Mouse (Mus musculus) lung, adult 2 months (tissue): ENCODE measurements around the gene Ddx52. TPM values are rescaled to one million over a fixed set of nuclear protein-coding genes. Genes with fewer than 3 reads are reported as not detected.

Experiments
- DNase-seq: peaks from one replicate; pipeline ENCODE4 v3.0.0; 2022
- H3K4me1 ChIP-seq: fragments of 200-500 bp; 2 replicates; pipeline ENCODE4 v1.6.1; 2011; ENCODE audit warnings: low read length; ENCODE audit not compliant: control insufficient read depth, insufficient read depth
- H3K4me3 ChIP-seq: fragments of 200-500 bp; replicated peaks from 2 replicates; pipeline ENCODE3; 2011; ENCODE audit warnings: low read depth, mild to moderate bottlenecking, control low read depth, low read length; ENCODE audit errors: extremely low read depth
- CTCF ChIP-seq: fragments of 200-500 bp; IDR thresholded peaks from 2 replicates; pipeline ENCODE4 v1.5.1; 2011; ENCODE audit warnings: mild to moderate bottlenecking, low read length, control low read depth; ENCODE audit not compliant: insufficient read depth
- POLR2A ChIP-seq: fragments of 200-500 bp; IDR thresholded peaks from 2 replicates; pipeline ENCODE4 v1.6.1; 2011; ENCODE audit warnings: low read depth, mild to moderate bottlenecking, control low read depth, low read length, borderline replicate concordance; ENCODE audit errors: extremely low read depth
- WGBS: fragments of 180-500 bp; shearing (Covaris S2); methylation state at CpG from one replicate; pipeline ENCODE4 v1.1.7; 2018; 5-methylcytosine and 5-hydroxymethylcytosine counted together
- polyA plus RNA-seq: library from polyadenylated mRNA; depleted of rRNA; stranded (reverse); fragments of >200 nt; gene quantifications from 2 replicates; pipeline ENCODE4 v1.2.3, GENCODE M21; 2012; rRNA removed

Ddx52 gene
- 2.7 and 4.9 TPM in 2 replicates for polyA plus RNA-seq

DNA sequence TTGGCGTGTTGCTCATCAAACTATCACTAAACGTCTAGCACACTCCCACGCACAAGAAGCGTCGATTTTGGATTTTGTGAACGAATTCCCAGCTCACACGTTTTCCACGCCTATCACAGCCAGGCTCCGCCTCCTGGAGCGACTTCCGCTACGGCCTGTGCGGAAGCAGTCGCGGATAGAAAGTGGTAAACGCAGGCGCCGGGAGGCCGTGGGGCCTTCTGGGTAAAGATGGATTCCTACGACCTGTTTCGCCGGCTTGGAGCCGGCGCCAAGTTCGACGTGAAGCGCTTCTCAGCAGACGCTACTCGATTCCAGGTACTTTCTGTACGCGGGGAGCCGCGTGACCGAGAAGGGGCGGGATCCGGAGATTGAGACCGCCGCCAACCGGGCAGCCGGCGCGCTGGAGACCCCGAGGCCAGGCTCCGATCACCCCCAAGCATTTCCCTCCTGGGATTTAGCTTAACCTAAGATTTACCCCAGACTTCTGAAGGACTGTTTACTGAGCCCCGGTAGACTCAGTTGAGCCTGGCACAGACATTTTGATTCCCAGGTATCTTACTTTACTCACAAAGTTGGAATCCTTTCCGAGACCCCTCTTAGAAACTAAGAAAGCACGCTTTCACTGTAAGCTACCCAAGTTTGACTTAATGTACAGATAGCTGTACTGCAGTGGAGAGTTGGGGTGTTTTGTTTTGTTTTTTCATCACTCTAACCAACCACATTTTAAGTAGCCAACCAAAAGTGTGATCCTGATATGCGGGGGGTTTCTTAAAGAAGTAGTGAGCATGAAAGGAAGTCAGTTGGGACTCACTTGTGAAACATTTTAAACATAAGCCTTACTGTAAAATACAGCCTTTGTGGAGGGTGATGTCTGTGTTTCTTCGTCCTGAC lies at the start of gene Ddx52:
Gene Ddx52, plus strand, starts transcription at position 113 of the 891 bp plus-strand sequence.
- peaks cover 4% of the 10 kb centered on the region for H3K4me1 ChIP-seq
- peak within 1 kb of the TSS; percentile 70 for H3K4me3 ChIP-seq
- DNase-seq: peak; percentile 85
- no peak for TF ChIP-seq CTCF
- TF ChIP-seq POLR2A: peak; percentile 70; the same call in 1 of the 2 replicates
- WGBS: 1% methylated on average over 49 of the region's 49 CpGs

DNA sequence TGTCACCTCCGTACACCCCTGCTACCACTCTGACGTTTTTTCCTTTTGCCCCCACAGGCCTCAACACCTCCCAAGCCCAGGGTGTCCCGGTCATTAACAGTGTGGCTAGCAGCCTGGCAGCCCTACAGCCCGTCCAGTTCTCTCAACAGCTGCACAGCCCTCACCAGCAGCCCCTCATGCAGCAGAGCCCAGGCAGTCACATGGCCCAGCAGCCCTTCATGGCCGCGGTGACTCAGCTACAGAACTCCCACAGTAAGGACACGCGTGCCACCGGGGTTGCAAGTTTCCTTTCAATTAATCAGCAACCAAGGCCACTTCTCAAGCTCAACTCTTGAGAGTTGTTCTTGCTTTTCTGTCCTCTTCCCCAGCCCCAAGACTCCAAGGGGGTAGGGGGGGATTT lies 48.5 kb upstream of the Ddx52 start:
- H3K4me3 ChIP-seq: no peak overlapping the region
- WGBS: 55% methylated on average over 9 of the region's 9 CpGs
- TF ChIP-seq CTCF: no peak
- no peak for TF ChIP-seq POLR2A
- H3K4me1 ChIP-seq: 0 out of 2 replicates have a peak, but pooled peaks cover 2% of the 10 kb centered on the region
- DNase-seq: no peak

DNA sequence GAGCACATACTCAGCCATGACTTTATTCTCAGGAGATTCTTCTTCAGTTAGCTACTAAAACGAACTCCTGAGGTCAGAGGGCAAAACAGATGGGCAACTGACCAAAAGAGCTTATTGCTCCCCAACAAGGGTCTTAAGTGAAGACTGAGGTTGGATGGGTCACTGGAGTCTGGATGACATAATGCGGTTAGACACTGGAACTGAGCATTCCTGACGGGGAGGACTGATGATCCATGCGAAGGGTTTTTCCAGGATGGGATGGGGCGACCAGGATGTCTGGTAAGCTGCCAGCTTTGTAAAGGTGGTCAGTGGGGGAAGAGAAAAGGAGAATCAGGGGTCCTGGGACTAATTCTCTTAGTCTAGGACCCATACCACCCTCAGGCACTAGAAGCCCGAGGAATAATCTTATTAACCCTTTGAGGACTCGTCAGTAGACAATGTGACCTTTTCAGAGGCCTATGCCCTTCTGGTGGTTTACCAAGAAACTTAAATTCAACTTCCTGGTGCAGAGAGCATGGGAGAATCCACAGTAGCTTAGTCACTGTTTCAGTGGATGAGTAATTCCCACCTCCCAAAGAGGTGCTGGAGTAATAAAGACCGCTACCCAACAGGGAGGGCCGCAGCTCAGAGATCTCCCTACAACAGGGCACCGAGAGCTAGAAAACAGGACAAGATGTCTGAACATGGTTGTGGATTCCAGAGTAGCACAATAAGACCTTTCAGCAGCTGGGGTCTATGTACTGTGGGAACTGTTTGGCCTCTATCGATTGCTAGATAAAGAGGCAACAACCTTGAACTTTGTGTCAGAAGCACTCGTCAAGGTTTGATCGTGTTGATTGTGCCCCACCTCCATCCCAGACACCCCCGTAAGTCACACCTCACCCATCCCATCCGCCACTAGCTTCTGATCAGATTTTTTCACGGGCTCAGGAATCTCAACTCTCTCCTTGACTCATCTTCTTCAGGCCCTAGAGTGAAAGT lies 45.1 kb upstream of the Ddx52 start:
- no peak overlapping the region for H3K4me3 ChIP-seq
- 0 out of 2 replicates have a peak, but pooled peaks cover 2% of the 10 kb centered on the region for H3K4me1 ChIP-seq
- no peak for TF ChIP-seq CTCF
- TF ChIP-seq POLR2A: no peak
- 74% methylated on average over 16 of the region's 16 CpGs for WGBS
- no peak for DNase-seq

DNA sequence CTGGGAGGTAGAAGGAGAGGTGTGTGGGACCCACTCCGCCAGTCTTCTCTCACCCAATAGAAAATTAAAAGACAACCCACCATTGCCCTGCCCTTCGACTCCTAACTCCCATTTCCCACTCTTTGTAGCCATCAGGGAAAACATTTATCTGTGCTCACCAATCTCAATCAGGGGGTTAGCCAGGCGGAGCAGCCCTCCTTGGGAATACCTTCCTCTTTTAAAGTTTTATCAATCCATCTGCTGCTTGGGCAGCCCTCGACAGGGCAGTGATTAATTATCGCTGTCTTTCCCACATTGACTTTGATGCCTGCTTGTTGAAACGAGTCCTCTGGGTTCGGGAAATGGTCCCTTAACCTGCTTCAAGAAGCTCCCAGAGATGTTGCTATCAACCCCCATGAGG lies 44.3 kb upstream of the Ddx52 start:
- Histone ChIP-seq H3K4me3 (no peak overlapping the region), H3K4me1 (0 out of 2 replicates have a peak, but pooled peaks cover 2% of the 10 kb centered on the region)
- no peak for DNase-seq
- TF ChIP-seq CTCF: no peak
- no peak for TF ChIP-seq POLR2A
- 57% methylated on average over 7 of the region's 7 CpGs for WGBS

DNA sequence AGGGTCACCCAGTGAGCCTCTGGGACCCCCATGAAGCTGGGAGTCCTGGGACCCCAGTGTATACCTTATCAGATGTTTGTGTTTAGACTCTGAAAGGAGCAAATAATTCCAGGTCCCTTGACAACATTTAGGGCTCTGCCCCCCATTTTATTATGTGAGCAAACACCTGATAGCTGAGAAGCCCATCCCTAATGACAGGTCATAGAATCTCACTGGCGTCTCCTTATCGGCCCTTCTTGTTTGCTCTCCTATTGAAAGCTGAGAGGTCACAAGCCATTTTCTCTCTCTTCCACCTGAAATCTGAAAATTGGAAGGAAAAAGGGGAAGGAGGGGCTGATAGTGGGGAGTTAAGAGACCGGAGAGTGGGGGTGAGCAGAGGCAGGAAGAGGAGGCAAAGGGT lies 39.0 kb upstream of the Ddx52 start:
- H3K4me1 ChIP-seq: no peaks in the 10 kb centered on the region
- H3K4me3 ChIP-seq: no peak overlapping the region
- TF ChIP-seq POLR2A (no peak), CTCF (no peak)
- 59% methylated on average over 3 of the region's 3 CpGs for WGBS
- DNase-seq: no peak

- Histone ChIP-seq H3K4me1 (no peaks in the 10 kb centered on the region), H3K4me3 (no peak overlapping the region)
- DNase-seq: no peak
- no peak for TF ChIP-seq CTCF
- TF ChIP-seq POLR2A: no peak
- WGBS: 47% methylated on average over 5 of the region's 5 CpGs
Observed at GRCm38 (mm10) chr11:83905756-83906155, 36.1 kb upstream of the Ddx52 start.

DNA sequence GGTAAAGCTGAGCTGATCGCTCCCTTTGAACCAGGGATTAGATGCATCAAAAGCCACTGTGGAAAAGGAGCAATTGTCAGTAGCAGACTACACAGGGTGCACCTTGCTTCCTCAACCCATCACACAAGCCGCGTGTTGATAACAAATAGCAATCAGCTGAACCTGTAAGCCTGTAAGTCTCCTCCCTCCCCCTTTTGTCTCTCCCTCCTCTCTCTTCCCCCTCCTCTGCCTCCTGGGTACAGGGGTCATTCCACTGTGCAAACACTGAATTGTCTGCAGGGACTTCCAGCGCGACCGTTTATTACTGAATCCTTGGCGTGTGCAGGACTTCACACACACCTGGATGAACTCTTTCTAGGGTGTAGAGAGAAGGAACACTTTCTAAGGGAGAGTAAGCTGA lies 33.5 kb upstream of the Ddx52 start:
- no peak for TF ChIP-seq POLR2A
- no peak for TF ChIP-seq CTCF
- H3K4me3 ChIP-seq: no peak overlapping the region
- H3K4me1 ChIP-seq: no peaks in the 10 kb centered on the region
- DNase-seq: no peak
- WGBS: 31% methylated on average over 7 of the region's 7 CpGs

DNA sequence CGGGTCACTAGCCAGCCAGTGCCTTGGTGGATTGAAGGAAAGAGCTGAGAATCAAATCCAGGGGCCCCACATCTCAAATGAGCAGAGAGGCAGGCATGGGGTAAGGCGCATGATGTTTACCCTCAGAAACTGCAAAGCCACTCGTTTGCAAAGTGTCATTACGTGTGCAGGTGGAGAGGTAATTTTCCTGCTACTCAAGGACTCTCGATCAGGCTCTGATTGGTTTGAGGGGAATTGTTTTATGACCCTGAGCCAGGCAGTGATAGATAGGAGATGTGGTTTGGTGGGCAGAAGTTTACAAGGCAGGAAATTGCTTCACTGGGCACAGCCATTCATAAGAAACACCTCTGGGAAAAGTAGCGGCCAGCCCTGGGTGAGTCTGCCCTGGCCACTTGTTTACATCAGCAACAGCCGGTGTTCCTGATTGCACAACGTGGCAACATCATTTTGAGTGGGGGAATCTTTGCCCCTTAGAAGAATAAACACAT lies 28.0 kb upstream of the Ddx52 start:
- Histone ChIP-seq H3K4me3 (no peak overlapping the region), H3K4me1 (no peaks in the 10 kb centered on the region)
- TF ChIP-seq POLR2A (no peak), CTCF (no peak)
- 28% methylated on average over 8 of the region's 8 CpGs for WGBS
- no peak for DNase-seq

DNA sequence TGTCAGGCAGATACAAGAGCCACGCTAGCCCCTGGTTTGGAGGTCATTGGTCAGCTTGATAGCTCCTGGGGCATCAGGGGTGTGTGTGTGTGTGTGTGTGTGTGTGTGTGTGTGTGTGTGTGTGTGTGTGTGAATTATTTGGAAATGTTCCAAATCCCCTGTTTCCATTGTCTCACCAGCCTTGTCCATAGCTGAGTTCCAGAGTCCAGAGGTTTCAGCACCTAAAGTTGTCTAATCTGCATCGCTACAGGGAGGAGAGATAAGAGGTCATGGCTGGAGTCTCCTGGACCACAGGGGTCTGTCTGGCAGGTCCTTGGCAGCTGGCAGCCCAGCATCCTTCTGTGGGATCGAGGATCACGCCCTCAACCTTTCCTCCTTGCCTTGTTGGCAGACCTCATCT lies 27.4 kb upstream of the Ddx52 start:
- TF ChIP-seq CTCF: no peak
- no peak for TF ChIP-seq POLR2A
- H3K4me1 ChIP-seq: no peaks in the 10 kb centered on the region
- WGBS: 57% methylated on average over 4 of the region's 4 CpGs
- no peak overlapping the region for H3K4me3 ChIP-seq
- no peak for DNase-seq
